Mouse (Mus musculus): Measurements from ENCODE around the gene Hint1.

Hint1 gene

DNA sequence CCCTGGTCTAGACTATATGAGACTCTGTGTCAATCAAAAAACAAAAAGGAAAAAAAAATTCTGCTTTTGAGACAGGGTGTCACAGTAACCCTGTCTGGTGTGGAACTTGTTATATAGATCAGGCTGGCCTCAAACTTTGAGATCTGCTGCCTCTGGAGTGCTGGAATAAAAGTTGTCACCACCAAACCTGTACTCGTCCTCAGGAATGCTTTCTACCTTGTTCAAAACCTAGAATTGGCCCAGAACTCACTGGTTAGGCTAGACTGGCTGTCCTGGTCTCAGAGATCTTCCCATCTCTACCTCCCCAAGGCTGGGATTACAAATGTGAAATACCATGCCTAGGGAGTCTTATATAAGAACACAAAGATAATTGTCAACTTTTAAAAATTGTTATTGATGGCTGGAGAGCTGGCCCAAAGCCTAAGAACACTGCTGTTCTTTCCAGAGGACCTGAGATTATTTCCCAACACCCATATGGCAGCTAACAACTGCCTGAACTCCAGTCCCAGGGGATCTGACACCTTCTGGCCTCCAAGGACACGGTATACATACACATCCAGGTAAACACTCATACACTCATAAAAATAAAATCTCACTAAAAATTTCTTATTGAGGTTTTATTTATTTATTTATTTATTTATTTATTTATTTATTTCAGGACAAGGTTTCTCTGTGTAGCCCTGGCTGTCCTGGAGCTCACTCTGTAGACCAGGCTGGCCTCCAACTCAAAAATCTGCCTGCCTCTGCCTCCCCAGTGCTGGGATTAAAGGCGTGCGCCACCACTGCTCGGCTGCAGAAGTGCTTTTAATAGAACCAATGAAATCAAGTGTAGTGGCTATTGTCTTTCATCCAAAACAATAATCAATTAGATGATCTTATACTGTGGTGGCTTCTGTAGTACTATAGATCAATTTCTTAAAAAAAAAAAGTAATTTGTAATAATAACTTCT, 4.4 kb upstream of the Hint1 start:
- DNase-seq (ENCODE audit: low read depth): no peak

DNA sequence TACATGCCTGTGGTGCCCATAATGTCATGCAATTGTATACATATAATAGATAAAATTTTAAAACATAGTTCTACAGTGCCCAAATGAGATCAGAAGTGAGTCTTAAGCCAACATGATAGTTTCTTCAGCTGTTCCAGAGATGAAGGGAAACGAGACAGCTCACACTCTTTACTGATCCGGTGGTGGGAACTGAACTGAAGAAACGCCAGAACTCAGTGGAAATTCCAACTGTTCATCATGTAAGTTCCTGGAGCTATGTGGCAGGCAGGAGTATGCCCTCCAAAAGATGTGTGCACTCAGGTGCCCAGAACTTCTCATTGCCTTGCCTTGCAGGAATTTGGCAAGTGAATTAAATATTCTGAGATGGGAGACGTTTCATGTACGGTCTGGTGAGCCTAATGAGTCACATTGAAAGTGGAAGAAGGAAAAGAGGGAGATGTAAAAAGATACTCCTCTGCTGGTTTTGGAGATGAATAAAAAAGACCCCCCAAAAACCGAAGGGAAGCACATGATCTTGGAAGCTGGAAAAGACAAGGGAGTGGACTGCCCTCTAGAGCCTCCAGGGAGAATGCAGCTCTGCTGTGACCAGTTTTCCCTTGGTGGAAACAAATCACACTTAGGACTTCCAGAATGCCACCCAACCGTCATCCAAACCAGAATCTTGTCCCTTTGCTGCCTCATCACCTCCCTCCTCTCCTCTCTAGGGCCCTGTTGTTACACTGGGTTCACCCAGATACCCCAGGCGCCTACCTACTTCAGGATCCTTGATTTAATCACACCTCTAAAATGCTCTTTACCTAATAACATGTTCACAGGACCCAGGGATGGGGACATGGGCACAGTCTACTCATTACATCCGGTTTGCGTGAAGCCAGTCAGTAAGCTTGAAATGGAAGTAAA, 3.3 kb upstream of the Hint1 start:
- DNase-seq (ENCODE audit: low read depth): no peak

DNA sequence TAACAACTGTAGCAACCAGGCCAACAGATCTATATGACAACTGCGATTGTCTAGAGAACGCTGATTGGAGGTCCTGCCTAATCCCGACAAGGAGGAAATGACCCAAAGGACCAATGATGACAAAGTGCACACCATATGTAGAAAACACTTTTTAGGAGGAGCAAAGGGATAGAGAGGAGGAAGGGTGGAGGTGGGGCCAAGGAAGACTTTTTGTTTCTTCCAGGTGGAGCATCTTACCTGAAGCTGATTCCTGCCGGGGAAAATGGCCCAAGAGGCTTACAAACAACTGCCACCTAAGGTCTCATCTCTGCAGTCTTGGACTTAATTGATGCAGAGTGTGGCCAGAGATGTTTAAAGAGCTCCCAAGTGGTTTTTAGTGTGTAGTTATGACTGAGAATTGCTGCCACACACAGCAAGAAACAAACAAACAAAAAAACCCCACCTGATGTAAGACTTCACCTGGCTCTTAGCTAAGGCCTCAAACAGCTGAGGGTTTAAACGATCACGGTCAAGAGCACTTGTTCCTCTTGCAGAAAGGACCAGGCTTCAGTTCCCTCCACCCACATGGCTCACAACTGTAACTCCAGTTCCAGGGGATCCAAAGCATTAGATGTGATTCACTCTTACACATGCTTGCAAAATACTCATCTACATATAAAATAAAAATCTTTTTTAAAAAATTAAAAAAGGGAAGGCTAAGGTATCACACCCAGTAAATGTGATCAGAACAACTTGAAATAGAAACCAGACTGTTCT, 675 bp upstream of the Hint1 start:
- DNase-seq (ENCODE audit: low read depth): no peak

DNA sequence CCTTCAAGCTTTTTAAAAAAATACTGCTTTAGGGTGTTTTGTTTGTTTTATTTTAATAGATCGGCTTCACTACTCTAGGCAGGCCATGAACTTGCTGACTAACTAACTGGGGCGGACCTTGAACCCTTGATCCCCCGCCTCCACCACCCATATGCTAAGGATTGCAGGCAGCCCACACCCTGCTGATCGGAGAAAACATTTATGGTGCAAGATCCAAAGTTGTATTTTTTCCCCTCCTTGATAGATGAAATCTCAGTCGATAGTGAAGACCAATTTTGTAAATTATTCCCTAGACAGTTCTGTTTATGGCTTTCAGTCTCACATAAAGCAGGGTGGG, 834 bp downstream of the Hint1 start:
- DNase-seq (ENCODE audit: low read depth): no peak

DNA sequence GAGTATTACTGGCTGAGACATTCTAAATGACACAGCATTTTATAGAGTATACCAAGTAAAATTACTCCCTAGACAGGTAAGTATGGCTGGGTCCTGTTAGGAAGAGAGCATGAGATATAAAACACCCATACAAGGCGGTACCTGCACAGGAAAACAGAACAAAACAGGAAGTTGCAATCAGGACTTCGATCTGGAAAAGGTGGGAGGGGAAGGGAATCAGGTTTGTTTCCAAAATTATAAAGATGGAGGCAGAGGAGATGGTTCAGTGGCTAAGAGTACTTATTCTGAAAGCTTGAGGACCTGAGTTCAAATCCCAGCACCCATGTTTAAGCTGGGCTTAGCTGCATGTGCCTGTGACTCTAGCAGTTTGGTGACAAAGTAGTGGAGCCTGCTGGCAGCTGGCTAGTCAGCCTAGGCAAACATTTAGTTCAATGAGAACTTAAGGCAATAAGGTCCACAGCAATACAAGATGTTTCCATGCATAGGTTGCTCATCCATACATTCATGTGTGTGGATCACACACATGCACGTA, 1.8 kb downstream of the Hint1 start:
- no peak for DNase-seq (ENCODE audit: low read depth)

DNA sequence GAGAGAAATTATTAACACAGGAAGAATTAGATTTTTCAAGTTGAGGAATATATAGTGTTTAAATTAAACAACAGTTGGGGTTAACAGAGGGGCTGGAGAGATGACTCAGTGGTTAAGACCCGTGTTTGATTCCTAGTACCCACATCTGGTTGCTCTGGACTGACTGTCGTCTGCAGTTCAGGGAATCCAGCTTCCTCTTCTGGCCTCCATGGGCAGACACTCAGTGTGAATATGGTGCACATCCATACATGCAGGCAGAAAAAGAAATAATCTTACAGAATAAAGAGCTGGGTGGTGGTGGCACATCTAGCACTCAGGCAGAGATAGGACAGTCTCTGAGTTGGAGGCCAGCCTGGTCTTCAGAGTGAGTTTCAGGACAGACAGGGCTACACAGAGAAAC, 2.3 kb downstream of the Hint1 start:
- no peak for DNase-seq (ENCODE audit: low read depth)

DNA sequence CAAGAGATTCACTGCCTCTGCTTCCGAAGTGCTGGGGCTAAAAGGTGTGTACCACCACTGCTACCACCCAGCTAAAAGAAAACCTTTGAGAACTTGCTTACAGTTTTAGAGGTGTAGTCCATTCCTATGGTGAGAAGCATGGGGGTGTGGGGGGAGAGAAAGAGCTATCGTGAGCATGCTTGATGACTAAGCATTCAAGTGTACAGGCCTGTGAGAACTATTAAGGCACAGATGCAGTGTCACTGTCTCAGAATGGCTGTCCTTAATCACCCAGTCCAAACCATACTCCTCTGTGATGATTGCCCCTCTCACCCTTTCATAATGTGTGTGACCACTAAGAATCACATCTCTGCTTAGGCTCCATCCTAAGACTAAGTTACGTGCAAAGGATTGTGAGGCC, 3.1 kb downstream of the Hint1 start:
- no peak for DNase-seq (ENCODE audit: low read depth)

DNA sequence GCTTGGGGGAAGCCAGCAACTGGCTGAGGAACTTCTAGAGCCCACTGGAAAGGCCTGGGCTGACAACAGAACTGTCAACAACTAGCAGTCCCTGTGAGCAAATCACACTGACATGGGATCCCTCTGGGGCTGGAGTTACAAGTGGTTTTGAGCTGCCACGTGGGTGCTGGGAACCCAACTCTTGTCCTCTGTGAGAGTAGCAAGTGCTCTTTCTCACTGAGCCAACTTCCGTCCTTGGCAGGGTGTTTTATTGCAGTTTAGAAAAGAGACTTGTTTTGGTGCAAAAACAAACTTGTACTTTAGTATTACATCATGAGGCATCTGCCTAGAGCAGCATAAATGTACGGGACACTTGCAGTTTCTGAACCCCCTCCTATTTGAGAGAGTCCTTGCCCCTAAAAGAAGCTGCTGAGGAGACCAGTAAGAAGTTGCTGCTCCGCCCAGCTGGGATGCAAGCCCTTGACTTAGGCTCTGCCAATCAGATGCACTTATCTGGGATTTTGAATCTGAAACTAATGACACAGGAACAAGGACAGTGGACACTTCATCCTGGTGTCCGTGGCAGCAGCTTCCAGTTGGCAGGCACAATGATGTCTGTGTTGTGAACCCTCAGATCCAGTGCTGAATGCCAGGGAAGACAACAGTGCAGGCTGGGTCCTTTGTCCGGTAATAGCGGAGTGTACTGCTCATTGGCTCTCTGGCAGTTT, 5.8 kb downstream of the Hint1 start:
- DNase-seq (ENCODE audit: low read depth): no peak

DNA sequence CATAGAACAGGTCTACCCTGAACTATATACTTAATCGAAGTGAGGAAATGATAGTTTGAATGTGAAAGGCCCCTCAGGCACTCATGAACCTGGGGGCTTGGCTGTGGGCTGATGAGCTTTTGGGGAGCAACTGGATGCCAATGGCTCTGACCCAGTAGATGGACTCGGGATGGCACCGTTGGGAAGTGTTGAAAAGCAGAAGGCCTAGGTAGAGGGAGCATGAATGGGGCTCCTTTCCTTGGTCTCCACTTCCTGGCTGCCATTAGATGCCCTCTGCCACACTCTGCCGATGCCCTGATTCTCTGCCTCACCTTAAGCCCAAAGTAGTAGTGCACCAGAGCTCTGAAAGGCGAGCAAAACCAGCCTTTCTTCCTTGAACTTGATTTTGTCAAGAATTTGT, 9.8 kb downstream of the Hint1 start:
- DNase-seq (ENCODE audit: low read depth): no peak

DNA sequence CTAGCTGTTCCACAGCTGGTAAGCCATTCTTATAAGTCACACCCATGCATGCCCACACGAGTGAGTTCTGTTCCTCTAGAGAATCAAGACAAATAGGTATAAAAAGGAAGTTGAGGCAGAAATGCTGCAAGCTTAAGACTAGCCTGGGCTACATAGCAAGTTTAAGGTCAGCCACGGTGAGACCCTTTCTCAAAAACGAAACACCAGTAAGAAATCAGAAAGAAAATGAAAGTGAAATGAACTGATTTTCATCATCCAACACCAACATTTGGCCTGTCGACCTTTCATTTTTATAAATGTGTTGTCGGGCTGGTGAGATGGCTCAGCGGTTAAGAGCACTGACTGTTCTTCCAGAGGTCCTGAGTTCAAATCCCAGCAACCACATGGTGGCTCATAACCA, 12.7 kb downstream of the Hint1 start:
- no peak for DNase-seq (ENCODE audit: low read depth)

DNA sequence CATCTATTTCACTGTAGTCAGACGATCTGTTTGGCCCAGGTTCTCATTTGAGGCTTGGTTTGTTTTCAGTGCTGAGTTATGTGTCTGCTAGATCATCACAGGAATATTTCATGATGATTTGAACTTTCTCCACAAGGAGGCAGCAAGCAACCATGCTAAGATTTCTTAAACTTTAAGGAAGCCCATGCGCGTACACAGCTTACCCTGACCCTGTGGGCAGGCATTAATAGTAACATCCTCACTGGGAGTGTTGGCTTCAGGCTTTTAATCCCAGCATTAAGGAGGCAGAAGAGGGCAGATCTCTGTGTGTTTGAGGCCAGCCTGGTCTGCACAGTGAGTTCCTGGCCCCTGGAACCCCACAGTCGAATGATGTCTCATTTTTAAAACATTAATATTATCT, 13.3 kb downstream of the Hint1 start:
- no peak for DNase-seq (ENCODE audit: low read depth)

DNA sequence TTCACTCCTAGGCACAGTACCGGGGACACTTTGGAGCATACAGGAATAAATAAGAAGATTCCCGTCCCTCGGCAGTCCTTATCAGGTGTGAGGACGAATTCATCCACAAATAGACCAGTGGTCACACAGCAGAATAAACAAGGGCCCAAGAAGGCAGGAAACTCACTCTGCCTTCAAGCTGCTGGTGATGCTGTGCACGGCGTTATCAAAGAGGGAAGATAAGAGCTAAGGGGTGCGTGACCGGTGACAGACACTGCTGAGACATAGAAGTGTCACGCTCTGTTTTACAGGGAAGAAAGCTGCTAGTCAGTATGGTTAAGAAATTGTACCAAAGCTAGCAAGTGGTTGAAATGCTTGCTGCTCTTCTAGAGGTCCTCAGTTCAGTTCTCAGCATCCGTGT, 13.7 kb downstream of the Hint1 start:
- no peak for DNase-seq (ENCODE audit: low read depth)

DNA sequence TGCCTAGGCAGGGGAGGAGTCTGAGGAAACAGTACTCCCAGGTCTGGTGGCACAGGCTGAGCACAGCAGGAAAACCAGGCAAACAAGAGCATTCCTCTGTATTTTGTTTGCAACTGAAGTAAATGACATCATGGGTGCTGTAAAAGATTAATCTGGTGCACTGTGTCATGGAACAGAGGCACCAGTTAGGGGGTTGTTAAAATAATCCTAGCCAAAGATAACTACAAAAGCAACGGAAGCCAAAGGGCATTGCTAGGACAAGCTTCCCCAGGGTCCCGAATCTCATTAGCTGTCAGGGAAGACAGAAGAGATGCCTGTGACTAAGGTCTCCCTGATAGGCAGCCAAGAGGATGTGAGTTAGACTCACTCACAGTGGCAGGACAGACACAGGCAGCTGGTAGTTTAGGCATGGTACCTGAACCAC, 14.9 kb downstream of the Hint1 start:
- no peak for DNase-seq (ENCODE audit: low read depth)

DNA sequence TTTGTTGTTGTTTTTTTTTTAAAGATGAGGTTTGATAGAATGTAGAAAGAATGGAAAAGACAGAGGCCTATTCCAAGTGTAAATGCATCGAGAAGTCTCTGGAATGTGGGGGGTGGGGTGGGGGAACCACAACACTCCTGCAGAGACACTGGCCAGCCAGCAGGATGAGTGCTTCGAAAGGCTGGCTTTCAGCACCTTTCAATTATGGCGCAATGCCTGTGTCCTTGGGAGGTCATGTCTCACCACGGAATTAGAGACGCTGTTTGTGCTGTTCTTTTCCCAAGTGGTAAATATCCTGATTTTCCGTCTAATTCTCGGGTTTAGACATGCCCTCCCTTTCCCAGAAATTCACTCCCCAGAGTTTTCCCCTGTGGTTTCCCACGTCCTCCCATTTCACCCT, 16.5 kb downstream of the Hint1 start:
- no peak for DNase-seq (ENCODE audit: low read depth)

DNA sequence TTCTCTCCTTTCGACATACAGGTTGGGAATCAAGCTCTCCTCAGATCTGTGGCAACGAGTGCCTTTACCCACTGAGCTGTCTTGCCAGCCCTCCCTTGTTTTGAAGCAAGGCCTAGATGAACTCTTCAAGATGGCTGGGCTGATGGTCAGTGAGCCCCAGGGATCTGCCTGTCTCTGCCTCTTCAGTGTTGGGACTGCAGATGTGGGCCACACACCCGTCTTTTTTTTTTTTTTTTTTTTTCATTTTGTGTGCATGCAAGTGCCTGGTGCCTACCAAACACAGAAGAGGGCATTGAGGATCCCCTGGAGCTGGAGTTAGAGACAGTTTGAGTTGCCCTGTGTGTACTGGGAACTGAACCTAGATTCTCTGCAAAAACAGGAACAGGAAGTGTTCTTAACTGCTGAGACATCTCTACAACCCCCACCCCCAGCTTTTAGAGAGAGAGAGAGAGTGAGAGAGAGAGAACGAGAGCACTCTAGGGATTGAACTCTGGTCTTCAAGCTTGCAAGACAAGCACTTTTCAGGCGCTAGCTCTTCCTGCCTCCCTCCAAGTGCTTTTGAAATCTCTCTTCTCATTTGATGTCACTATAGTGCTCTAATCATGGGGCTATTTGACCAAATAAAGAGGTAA, 18.1 kb downstream of the Hint1 start:
- no peak for DNase-seq (ENCODE audit: low read depth)

DNA sequence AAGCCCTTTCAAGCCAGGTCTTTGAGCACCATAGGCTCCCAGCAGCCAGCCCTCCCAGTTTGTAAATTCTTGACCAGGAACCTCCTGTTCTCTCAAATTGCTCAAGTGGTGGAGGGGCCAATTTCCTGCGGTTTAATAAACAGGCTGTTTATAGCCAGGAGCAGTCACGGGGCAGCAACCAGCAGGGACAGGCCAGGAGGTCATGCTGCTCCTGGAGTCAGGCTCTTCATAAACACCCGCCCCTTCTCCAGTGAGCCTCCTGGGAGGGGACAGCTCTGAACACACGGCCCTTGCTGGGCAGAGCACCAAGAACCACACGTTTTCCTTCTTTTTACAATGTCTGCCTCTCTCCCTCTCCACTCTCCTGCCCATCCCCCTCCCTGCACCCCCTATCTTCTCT, 18.8 kb downstream of the Hint1 start:
- no peak for DNase-seq (ENCODE audit: low read depth)

DNA sequence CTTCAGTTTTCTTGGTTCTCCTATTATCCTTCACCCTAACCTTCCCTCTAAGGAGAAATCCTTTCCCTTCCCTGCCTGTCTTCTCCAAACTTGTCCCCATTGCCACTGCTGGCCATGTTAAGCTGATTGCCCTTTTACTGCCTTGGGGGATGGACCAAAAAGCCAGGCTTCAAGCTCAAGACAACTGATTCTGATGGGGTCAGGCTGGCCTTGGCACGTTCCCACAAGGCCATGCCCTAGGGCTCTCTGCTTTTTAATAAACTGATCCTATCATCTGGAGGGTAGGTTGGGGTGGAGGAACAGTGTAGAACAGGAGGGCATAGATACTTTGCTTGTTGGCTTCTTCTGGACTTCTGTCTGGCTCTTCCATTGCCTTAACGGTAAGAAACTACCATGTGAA, 19.2 kb downstream of the Hint1 start:
- DNase-seq (ENCODE audit: low read depth): no peak

DNA sequence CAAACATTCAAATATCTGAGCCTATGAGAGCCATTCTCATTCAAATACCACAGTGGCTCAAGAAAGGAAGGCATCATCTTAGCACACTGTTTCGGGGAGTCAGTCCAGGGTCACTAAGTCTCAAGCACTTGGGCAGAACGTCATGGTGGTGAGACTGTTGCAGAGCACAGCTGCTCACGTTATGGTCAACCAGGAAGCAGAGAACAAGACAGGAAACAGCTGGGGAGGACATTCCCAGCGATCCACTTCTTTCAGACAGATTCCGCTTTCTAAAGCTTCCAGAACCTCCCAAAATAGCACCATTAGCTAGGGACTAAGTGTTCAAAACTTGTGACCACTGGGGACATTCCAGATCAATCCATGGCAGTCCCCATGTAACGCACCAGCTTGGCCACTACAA, 21.7 kb downstream of the Hint1 start:
- DNase-seq (ENCODE audit: low read depth): no peak

DNA sequence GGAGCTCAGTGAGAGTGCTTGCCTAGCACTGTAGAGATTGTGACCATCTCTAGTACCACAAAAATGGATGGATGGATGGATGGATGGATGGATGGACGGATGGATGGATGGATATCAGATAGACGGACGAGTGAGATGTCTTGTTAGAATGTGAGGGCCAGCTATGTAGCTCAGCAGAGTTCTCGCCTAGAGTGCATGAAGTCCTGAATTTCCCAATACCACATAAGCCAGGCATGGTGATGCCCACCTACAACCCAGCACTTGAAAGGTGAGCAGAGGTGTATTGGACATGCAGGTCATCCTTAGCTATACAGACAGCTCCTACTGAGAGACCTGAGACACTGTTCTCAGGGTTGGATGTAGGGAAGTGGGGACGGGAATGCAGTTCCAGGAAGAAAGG, 25.2 kb downstream of the Hint1 start:
- no peak for DNase-seq (ENCODE audit: low read depth)

DNA sequence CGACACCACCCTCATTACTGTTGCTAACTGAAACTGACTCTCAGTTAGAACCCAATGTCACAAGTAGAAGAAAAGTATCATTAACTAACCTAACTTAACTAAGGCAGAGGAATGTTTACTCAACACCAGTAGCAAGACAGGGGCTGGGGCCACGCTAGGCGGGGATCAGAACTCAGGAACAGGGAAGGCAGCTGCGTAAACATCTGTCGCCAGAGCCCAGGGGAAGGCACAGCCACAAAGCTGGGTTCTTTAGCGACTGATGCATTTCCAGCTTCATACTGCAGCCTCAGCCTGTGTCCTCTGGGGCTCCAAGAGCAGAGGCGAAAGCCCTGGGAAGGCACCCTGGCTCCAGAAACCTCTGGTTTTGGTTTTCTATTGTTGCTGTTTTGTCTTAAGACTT, 25.9 kb downstream of the Hint1 start:
- DNase-seq (ENCODE audit: low read depth): no peak

DNA sequence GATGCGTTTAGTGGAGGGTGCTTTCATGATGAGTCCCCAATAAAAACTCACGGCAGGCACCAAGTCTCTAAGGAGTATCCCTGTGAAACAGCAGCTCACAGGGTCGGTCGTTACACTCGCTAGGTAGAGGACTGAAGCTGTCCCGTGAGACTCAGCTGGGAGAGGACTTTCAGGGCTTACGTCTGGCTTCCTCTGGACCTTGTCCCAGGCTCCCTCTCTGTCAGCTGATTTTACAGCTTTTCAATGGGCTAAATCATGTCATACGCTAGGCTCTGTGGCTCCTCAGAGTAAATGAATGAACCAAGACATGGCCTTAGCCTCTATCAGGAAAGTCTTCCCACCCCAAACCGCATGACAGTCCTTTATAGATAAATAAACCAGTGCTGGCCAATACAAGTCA, 28.4 kb downstream of the Hint1 start:
- DNase-seq (ENCODE audit: low read depth): no peak

All from c-Kit-positive CD71-positive TER-119-negative erythroid progenitor cells, embryonic 14.5 days (primary cell).